8 mouse cellular contexts compared by ENCODE assay signal in genomic region chr16:78217633-78218032, GRCm38 (mm10).
DNase-seq lines count a peak whose midpoint lies in the region; ATAC-seq lines count a peak whose summit lies in the region.
"Had no signal": no experiment of that assay in that cellular context is flagged by ENCODE, and none has a peak within 500 bp of the region (broad histone marks: within the 10 kb centered on the region; RNA-seq: fewer than 3 reads in every experiment).

No protein-coding gene starts in this region.

- H3K36me3 ChIP-seq in midbrain, embryonic 10.5 days = no peaks in the 10 kb centered on the region
- H3K36me3 ChIP-seq in midbrain, embryonic 11.5 days (ENCODE audit: control insufficient read depth, insufficient read depth, low read length) = no peaks in the 10 kb centered on the region
- H3K36me3 ChIP-seq in embryonic facial prominence, embryonic 15.5 days = no peaks in the 10 kb centered on the region
- H3K36me3 ChIP-seq in limb, embryonic 12.5 days = no peaks in the 10 kb centered on the region
- no peaks in the 10 kb centered on the region for H3K36me3 ChIP-seq in midbrain, embryonic 15.5 days (replicated peaks)

- DNase-seq in midbrain, embryonic 10.5 days (ENCODE audit: low spot score) = no peak
- DNase-seq in midbrain, embryonic 11.5 days (ENCODE audit: low spot score, missing footprints) = no peak
- DNase-seq in urinary bladder, postnatal 10 days (ENCODE audit: low spot score) = no peak
- no peak for DNase-seq in adipocyte (ENCODE audit: low spot score)

- WGBS in midbrain, embryonic 10.5 days = 47% methylated on average over 6 of the region's 6 CpGs
- 44% methylated on average over 6 of the region's 6 CpGs for whole genome bisulfite sequencing in midbrain, embryonic 11.5 days
- WGBS in embryonic facial prominence, embryonic 15.5 days = 27% methylated on average over 6 of the region's 6 CpGs
- WGBS in limb, embryonic 12.5 days = 45% methylated on average over 6 of the region's 6 CpGs
- 39% methylated on average over 6 of the region's 6 CpGs for WGBS in midbrain, embryonic 15.5 days

- no peaks in the 10 kb centered on the region for H3K9me3 ChIP-seq in midbrain, embryonic 10.5 days (replicated peaks)
- H3K9me3 ChIP-seq in midbrain, embryonic 11.5 days (ENCODE audit: control insufficient read depth, low read length) = no peaks in the 10 kb centered on the region
- no peaks in the 10 kb centered on the region for H3K9me3 ChIP-seq in embryonic facial prominence, embryonic 15.5 days (replicated peaks)
- H3K9me3 ChIP-seq in limb, embryonic 12.5 days = no peaks in the 10 kb centered on the region
- H3K9me3 ChIP-seq in midbrain, embryonic 15.5 days = no peaks in the 10 kb centered on the region

- peaks cover 14% of the 10 kb centered on the region for H3K4me1 ChIP-seq in midbrain, embryonic 10.5 days
- 0 out of 2 replicates have a peak, but pooled peaks cover 2% of the 10 kb centered on the region for H3K4me1 ChIP-seq in midbrain, embryonic 11.5 days (ENCODE audit: control insufficient read depth, insufficient read depth, low read length)
- H3K4me1 ChIP-seq in embryonic facial prominence, embryonic 15.5 days = no peaks in the 10 kb centered on the region
- peaks cover 12% of the 10 kb centered on the region; the same call in 1 of the 2 replicates for H3K4me1 ChIP-seq in limb, embryonic 12.5 days (replicated peaks)
- peaks cover 14% of the 10 kb centered on the region; the same call in 1 of the 2 replicates for H3K4me1 ChIP-seq in midbrain, embryonic 15.5 days

- H3K4me2 ChIP-seq in midbrain, embryonic 11.5 days = no peak overlapping the region
- 0 out of 2 replicates have a peak overlapping the region, but pooled peaks have one; percentile 12 for H3K4me2 ChIP-seq in embryonic facial prominence, embryonic 15.5 days (replicated peaks)
- H3K4me2 ChIP-seq in limb, embryonic 12.5 days = peak overlapping the region; percentile 13; the same call in 1 of the 2 replicates
- no peak overlapping the region for H3K4me2 ChIP-seq in midbrain, embryonic 15.5 days

- ATAC-seq in midbrain, embryonic 11.5 days (ENCODE audit: low FRiP score) = no peak
- no peak for ATAC-seq in embryonic facial prominence, embryonic 15.5 days (ENCODE audit: insufficient number of reproducible peaks, low FRiP score, low TSS enrichment, low read depth)
- ATAC-seq in limb, embryonic 12.5 days (ENCODE audit: insufficient number of reproducible peaks, insufficient read depth, low FRiP score, low TSS enrichment, low read depth) = no peak
- no peak for ATAC-seq in midbrain, embryonic 15.5 days (replicated peaks)

- H3K4me3 ChIP-seq in midbrain, embryonic 10.5 days = no peak overlapping the region
- H3K4me3 ChIP-seq in midbrain, embryonic 11.5 days (ENCODE audit: low read depth, low read length) = no peak overlapping the region
- no peak overlapping the region for H3K4me3 ChIP-seq in embryonic facial prominence, embryonic 15.5 days (replicated peaks)
- H3K4me3 ChIP-seq in limb, embryonic 12.5 days (replicated peaks) = no peak overlapping the region
- no peak overlapping the region for H3K4me3 ChIP-seq in midbrain, embryonic 15.5 days

- H3K9ac ChIP-seq in midbrain, embryonic 11.5 days (ENCODE audit: low read length) = no peak overlapping the region
- no peak overlapping the region for H3K9ac ChIP-seq in embryonic facial prominence, embryonic 15.5 days
- no peak overlapping the region for H3K9ac ChIP-seq in limb, embryonic 12.5 days (replicated peaks)
- no peak overlapping the region for H3K9ac ChIP-seq in midbrain, embryonic 15.5 days

- H3K27me3 ChIP-seq in midbrain, embryonic 10.5 days (ENCODE audit: low read depth, poor library complexity, severe bottlenecking) = no peaks in the 10 kb centered on the region
- H3K27me3 ChIP-seq in midbrain, embryonic 11.5 days (ENCODE audit: control insufficient read depth, insufficient read depth, low read length) = no peaks in the 10 kb centered on the region
- H3K27me3 ChIP-seq in embryonic facial prominence, embryonic 15.5 days = no peaks in the 10 kb centered on the region
- H3K27me3 ChIP-seq in limb, embryonic 12.5 days = no peaks in the 10 kb centered on the region
- no peaks in the 10 kb centered on the region for H3K27me3 ChIP-seq in midbrain, embryonic 15.5 days (replicated peaks)

- H3K27ac ChIP-seq in midbrain, embryonic 10.5 days (replicated peaks) = 0 out of 2 replicates have a peak overlapping the region, but pooled peaks have one; percentile 46
- no peak overlapping the region for H3K27ac ChIP-seq in midbrain, embryonic 11.5 days (ENCODE audit: low read depth, low read length)
- no peak overlapping the region; the same call in 1 of the 2 replicates for H3K27ac ChIP-seq in embryonic facial prominence, embryonic 15.5 days (replicated peaks)
- H3K27ac ChIP-seq in limb, embryonic 12.5 days = peak overlapping the region; percentile 57; the same call in 1 of the 2 replicates
- H3K27ac ChIP-seq in midbrain, embryonic 15.5 days = 0 out of 2 replicates have a peak overlapping the region, but pooled peaks have one; percentile 16
- H3K27ac ChIP-seq: kidney, postnatal 0 days had no signal

Comparison
In these comparisons a context has a peak if more than half of its experiments do, and no peak if none do; other contexts are left out.
1. H3K27ac ChIP-seq: peak in midbrain, embryonic 10.5 days (single experiment), limb, embryonic 12.5 days (single experiment) and midbrain, embryonic 15.5 days (single experiment); none in midbrain, embryonic 11.5 days (single experiment) and embryonic facial prominence, embryonic 15.5 days (single experiment).
2. H3K4me2 ChIP-seq: peak in embryonic facial prominence, embryonic 15.5 days (single experiment) and limb, embryonic 12.5 days (single experiment); none in midbrain, embryonic 11.5 days (single experiment) and midbrain, embryonic 15.5 days (single experiment).